Mouse (Mus musculus) intestine, embryonic 16.5 days (tissue): Measurements from ENCODE around the gene Olfr545. TPM values are rescaled to one million over a fixed set of nuclear protein-coding genes. Genes with fewer than 3 reads are reported as not detected.
A peak's percentile ranks its signal among the peaks of the same experiment; 100 is the strongest.

Source experiments
- ATAC-seq: fragments of 200-750 bp; cut with Nextera tagmentation; 2 replicates; pipeline ENCODE4 v1.8.0; 2017; ENCODE audit warnings: moderate TSS enrichment, moderate library complexity
- H3K27ac ChIP-seq: fragments of 300-500 bp; sonication (generic); 2 replicates; pipeline ENCODE4 v1.5.1; 2014; ENCODE audit warnings: mild to moderate bottlenecking, low read length
- H3K27me3 ChIP-seq: fragments of 300-500 bp; sonication (generic); replicated peaks from 2 replicates; pipeline ENCODE4 v1.6.1; 2014; ENCODE audit warnings: low read length, control low read depth, mixed read lengths; ENCODE audit not compliant: control insufficient read depth, insufficient read depth
- H3K36me3 ChIP-seq: fragments of 300-500 bp; sonication (generic); 2 replicates; pipeline ENCODE4 v1.6.1; 2014; ENCODE audit warnings: low read length, control low read depth; ENCODE audit not compliant: control insufficient read depth, insufficient read depth
- H3K4me1 ChIP-seq: fragments of 300-500 bp; sonication (generic); 2 replicates; pipeline ENCODE4 v1.6.1; 2014; ENCODE audit warnings: low read length, control low read depth, mixed read lengths; ENCODE audit not compliant: control insufficient read depth, insufficient read depth
- H3K4me2 ChIP-seq: fragments of 300-500 bp; sonication (generic); 2 replicates; pipeline ENCODE4 v1.6.1; 2014; ENCODE audit warnings: low read depth, low read length, control low read depth
- H3K4me3 ChIP-seq: fragments of 300-500 bp; sonication (generic); 2 replicates; pipeline ENCODE4 v1.5.1; 2014; ENCODE audit warnings: mild to moderate bottlenecking, low read length
- H3K9ac ChIP-seq: fragments of 300-500 bp; sonication (generic); 2 replicates; pipeline ENCODE4 v1.6.1; 2014; ENCODE audit warnings: low read depth, low read length
- H3K9me3 ChIP-seq: fragments of 300-500 bp; sonication (generic); 2 replicates; pipeline ENCODE4 v1.6.1; 2016; ENCODE audit warnings: low read length, control low read depth; ENCODE audit not compliant: control insufficient read depth
- WGBS: fragments of 180-500 bp; shearing (Covaris S2); extraction: QIAGEN DNeasy Blood & Tissue Kit; methylation state at CpG from one replicate; pipeline ENCODE4 v1.1.7; 2014; 5-methylcytosine and 5-hydroxymethylcytosine counted together
- polyA plus RNA-seq: library from polyadenylated mRNA; unstranded; fragments of >200 nt; fragmentation: Nextera tagmentation; extraction: Ambion mirVana; gene quantifications from 2 replicates; pipeline ENCODE4 v1.2.1, GENCODE M21; 2015

Olfr545 gene
- polyA plus RNA-seq, 1 experiment from 2014 or later = not detected

DNA sequence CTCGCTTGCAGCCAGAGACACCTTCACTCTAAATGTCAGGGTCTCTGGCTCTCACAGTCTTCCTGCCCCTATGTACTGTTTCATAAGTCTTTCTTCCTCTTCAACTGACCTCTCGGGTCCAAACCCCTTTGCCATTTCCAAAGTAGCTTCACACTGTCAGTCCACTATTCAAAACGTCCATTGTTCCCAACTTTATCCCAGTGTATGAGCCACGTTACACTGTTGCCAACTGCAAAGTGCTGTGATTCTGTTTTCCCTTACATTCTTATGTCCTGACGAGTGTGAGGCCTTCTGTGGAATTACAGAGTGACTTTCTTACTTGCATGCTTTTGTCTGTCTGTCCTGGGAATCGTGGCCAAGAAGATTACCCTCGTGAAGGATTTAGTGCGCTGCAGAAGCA is 31.8 kb downstream of the Olfr545 start:
- Histone ChIP-seq H3K27me3 (no peaks in the 10 kb centered on the region), H3K4me3 (no peak overlapping the region), H3K4me1 (no peaks in the 10 kb centered on the region), H3K9ac (no peak overlapping the region), H3K27ac (no peak overlapping the region), H3K4me2 (no peak overlapping the region), H3K9me3 (no peaks in the 10 kb centered on the region), H3K36me3 (peaks cover 19% of the 10 kb centered on the region)
- 90% methylated on average over 8 of the region's 8 CpGs for WGBS
- ATAC-seq = no peak

DNA sequence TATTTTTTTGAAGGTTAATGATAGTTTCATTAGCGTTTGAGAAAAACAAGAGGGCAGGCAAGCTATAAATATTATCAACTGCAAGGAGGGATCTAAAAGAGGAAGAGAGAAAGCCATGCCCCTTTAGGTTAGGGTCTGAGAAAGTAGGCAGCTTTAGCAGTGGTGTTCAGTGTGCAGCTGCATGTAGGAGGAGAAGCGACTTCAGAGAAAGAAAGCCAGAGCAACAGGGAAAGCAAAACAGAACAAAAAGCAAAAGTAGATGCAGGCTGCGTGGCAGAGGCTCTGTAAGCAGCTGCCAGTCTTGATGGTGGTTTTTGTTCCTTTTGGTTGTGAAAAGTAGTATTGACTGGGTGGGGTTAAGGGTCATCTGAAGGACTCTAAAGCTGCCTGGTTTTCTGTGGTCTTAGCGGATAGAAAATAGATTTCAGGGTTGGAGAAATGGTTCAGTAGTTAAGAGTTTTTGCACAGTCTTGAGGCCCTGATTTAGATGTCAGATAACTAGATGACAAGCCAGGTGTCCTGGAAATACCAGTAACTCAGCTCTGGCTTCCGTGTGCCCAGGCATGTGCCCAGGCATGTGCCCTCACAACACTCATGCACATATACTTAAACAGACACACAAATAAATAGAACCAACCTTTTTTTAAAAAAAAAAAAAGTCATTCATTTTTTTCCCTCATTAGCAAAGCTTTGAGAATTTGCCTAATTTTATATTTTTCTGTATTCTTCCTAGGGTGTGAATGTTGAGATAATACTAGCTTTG is 40.6 kb downstream of the Olfr545 start:
- WGBS = 91% methylated on average over 5 of the region's 5 CpGs
- no peak overlapping the region for H3K4me2 ChIP-seq
- H3K27ac ChIP-seq = no peak overlapping the region
- ATAC-seq = no peak
- no peaks in the 10 kb centered on the region for H3K4me1 ChIP-seq
- no peaks in the 10 kb centered on the region for H3K27me3 ChIP-seq
- H3K36me3 ChIP-seq = peaks cover 17% of the 10 kb centered on the region
- H3K9ac ChIP-seq = no peak overlapping the region
- no peaks in the 10 kb centered on the region for H3K9me3 ChIP-seq
- H3K4me3 ChIP-seq = no peak overlapping the region

DNA sequence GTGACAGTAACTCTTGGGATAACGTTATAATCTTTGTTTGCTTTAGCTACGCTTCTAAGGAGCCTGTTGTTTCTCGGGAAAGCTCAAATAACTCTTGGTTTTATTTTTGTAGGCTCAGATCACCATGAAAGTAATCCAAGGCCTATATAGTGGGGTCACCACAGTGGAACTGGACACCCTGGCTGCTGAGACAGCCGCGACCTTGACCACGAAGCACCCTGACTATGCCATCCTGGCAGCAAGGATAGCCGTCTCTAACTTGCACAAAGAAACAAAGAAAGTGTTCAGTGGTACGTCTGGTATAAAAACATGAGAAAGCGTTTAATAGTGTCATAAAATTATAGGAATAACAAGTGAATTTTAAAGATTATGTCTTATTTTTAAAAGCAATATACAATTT is 52.9 kb downstream of the Olfr545 start:
- H3K4me2 ChIP-seq = no peak overlapping the region
- H3K4me3 ChIP-seq = no peak overlapping the region
- H3K36me3 ChIP-seq = peaks cover 9% of the 10 kb centered on the region
- H3K27ac ChIP-seq = no peak overlapping the region
- no peaks in the 10 kb centered on the region for H3K9me3 ChIP-seq
- WGBS = 87% methylated on average over 9 of the region's 9 CpGs
- H3K4me1 ChIP-seq = peaks cover 12% of the 10 kb centered on the region
- H3K9ac ChIP-seq = no peak overlapping the region
- no peak for ATAC-seq
- no peaks in the 10 kb centered on the region for H3K27me3 ChIP-seq

DNA sequence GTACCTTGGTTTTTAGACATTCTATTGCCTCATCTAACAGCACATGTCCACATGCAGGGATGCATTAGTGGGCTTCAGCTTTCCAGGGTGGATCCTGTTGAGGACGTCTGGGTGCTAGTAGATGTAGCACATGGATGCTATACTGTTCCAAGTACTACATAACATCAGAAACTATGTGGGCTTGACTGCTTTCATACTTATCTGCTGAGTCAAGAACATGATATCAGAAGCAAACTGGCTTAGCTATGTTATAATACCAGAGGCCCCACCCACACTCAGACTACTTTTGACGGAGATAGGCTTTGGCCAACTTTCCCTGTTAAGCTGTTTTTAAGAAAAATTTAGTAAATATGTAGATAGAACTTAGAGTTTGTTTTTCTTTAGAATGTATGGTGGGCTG is 55.1 kb downstream of the Olfr545 start:
- Histone ChIP-seq H3K36me3 (peaks cover 5% of the 10 kb centered on the region; the same call in 1 of the 2 replicates), H3K9ac (no peak overlapping the region), H3K4me2 (no peak overlapping the region), H3K4me1 (peaks cover 12% of the 10 kb centered on the region), H3K9me3 (no peaks in the 10 kb centered on the region), H3K27me3 (no peaks in the 10 kb centered on the region), H3K4me3 (no peak overlapping the region), H3K27ac (no peak overlapping the region)
- WGBS = 69% methylated on average over 2 of the region's 2 CpGs
- ATAC-seq = no peak

- Histone ChIP-seq H3K36me3 (no peaks in the 10 kb centered on the region), H3K4me1 (peaks cover 12% of the 10 kb centered on the region), H3K4me2 (peak overlapping the region; percentile 60), H3K9me3 (no peaks in the 10 kb centered on the region), H3K4me3 (peak overlapping the region; percentile 79), H3K27ac (peak overlapping the region; percentile 76; the same call in 1 of the 2 replicates), H3K27me3 (no peaks in the 10 kb centered on the region), H3K9ac (peak overlapping the region; percentile 84)
- 1% methylated on average over 4 of the region's 4 CpGs for WGBS
- no peak for ATAC-seq
Measured at GRCm38 (mm10) chr7:102442432-102442831, 56.9 kb downstream of the Olfr545 start.

DNA sequence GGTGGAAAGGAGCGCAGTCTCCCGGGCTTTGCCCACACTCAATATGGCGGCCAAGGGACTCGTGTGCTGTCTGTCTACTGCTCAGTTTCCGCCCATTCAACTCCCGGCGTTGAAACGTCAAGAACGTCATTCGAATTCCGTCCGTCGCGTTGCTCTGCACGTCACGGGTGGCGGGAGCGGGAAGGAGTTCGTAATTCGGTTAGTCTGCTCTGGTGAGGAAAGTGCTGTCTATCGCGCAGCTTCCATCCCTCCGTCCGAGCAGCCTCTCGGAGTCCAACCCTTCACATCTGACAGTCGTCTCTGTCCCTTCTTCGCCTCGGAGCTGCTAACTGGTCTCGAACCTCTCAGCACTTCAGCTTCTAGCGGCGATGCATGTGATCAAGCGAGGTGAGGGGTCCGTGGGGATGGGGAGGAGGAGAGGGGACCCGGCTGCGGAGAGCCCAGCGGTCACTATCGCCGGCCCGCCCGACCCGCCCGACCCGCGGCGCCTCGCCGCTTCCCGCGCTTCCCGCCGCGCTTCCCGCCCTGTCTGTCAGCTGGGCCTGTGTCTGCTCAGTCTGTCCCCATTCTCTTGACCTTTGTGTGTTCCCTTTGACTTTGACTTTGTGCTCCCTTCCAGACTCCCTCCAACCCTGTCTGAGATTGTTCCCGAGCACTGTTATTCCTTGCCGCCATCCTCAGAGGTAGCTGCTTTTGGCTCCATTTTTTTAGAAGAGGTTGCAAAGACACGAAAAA is 57.5 kb downstream of the Olfr545 start, which contains the start of gene Rrm1:
Gene Rrm1, plus strand, starts transcription at position 39 of the 735 bp plus-strand sequence.
- peak within 1 kb of the TSS; percentile 76 for H3K27ac ChIP-seq
- no peaks in the 10 kb centered on the region for H3K27me3 ChIP-seq
- peaks cover 12% of the 10 kb centered on the region for H3K4me1 ChIP-seq
- H3K9ac ChIP-seq = peak within 1 kb of the TSS; percentile 84
- H3K9me3 ChIP-seq = no peaks in the 10 kb centered on the region
- under 1% methylated on average over 56 of the region's 56 CpGs for WGBS
- H3K36me3 ChIP-seq = no peaks in the 10 kb centered on the region
- H3K4me3 ChIP-seq = peak within 1 kb of the TSS; percentile 79
- peak within 1 kb of the TSS; percentile 60 for H3K4me2 ChIP-seq
- ATAC-seq = peak; percentile 99

Other genes starting within 250 kb of the Olfr545 start
- 69.4 and 71.3 TPM in 2 replicates for gene Rhog, start 243.5 kb downstream of the Olfr545 start, polyA plus RNA-seq
- gene Stim1, start 231.8 kb downstream of the Olfr545 start, polyA plus RNA-seq = 20.9 and 21.1 TPM in 2 replicates
- 106 and 120 TPM in 2 replicates for gene Rrm1, start 57.9 kb downstream of the Olfr545 start, polyA plus RNA-seq
- gene Olfr543, start 17.9 kb downstream of the Olfr545 start, polyA plus RNA-seq = 0.09 and 0.16 TPM in 2 replicates
- gene Olfr544, start 11.3 kb downstream of the Olfr545 start, polyA plus RNA-seq = 0.04 TPM in 1 of 2 replicates, not detected in the other
- gene Olfr547, start 35.2 kb upstream of the Olfr545 start, polyA plus RNA-seq = not detected in 2 replicates
- not detected in 2 replicates for gene Olfr548-ps1, start 41.3 kb upstream of the Olfr545 start, polyA plus RNA-seq
- gene Olfr549, start 50.3 kb upstream of the Olfr545 start, polyA plus RNA-seq = not detected in 2 replicates
- gene Trim21, start 65.9 kb upstream of the Olfr545 start, polyA plus RNA-seq = 0.32 and 0.50 TPM in 2 replicates
- not detected in 2 replicates for gene Olfr550, start 71.9 kb upstream of the Olfr545 start, polyA plus RNA-seq
- gene Olfr551, start 92.3 kb upstream of the Olfr545 start, polyA plus RNA-seq = not detected in 2 replicates
- gene Olfr552, start 98.2 kb upstream of the Olfr545 start, polyA plus RNA-seq = not detected in 2 replicates
- not detected in 2 replicates for gene Olfr553, start 118.6 kb upstream of the Olfr545 start, polyA plus RNA-seq
- gene Olfr554, start 138.9 kb upstream of the Olfr545 start, polyA plus RNA-seq = not detected in 2 replicates
- not detected in 2 replicates for gene Olfr555, start 159.2 kb upstream of the Olfr545 start, polyA plus RNA-seq
- gene Olfr556, start 165.3 kb upstream of the Olfr545 start, polyA plus RNA-seq = not detected in 2 replicates
- 9.3 and 9.6 TPM in 2 replicates for gene Trim68, start 187.8 kb upstream of the Olfr545 start, polyA plus RNA-seq
- gene Olfr557, start 196.3 kb upstream of the Olfr545 start, polyA plus RNA-seq = not detected in 2 replicates
- gene Olfr558, start 202.6 kb upstream of the Olfr545 start, polyA plus RNA-seq = 0.22 and 0.26 TPM in 2 replicates
- not detected in 2 replicates for gene Olfr33, start 219.5 kb upstream of the Olfr545 start, polyA plus RNA-seq
- gene Olfr559, start 227.9 kb upstream of the Olfr545 start, polyA plus RNA-seq = not detected in 2 replicates